Mouse (Mus musculus): ENCODE measurements around the gene Man1b1.

Man1b1 gene

DNA sequence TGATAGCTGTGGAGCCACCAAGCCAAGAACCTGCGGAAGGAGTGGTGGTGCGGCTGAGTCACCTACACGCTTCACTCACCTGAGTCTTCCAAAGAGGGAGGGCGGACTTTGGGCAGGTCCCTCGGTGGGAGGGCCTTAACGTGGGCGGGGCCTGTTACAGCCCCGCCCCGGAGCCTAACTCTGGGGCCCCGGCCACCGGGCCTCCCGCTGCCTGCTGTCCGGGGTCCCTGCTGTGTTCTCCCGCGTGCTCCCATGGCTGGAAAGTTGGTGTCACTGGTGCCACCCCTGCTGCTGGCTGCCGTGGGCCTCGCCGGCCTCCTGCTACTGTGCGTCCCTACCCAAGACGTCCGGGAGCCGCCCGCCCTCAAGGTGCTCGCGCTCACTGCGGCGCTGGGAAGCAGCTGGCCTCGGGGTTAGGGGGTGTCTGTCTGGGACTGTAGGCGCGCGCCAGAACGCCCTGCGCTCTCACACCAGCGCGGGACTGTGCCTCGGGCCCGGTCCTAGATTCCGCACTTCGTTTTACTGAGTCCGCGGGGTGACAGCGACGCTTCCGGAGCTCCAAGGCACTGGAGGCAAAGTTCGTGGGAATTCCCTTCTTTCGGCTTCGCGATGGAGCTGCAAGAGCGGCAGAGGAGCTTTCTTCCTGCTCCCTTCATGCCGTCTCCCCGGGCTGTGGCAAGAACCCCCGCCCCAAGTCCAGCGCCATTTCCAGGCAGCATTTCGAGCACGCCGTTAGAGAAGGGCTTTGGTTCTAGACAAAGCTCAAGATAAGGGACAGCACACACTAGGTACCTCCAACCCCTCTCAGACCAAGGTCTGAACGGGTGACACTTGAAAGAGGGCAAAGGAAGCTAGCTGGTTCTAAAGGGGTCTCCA lies 63.8 kb downstream of the Man1b1 start, which contains the start of gene Entpd2:
Gene Entpd2 (plus strand): TSS at position 154 of the 876 bp plus-strand sequence.
- in situ Hi-C loops (cut with MboI; ENCODE audit: low pct_unique_long_range_greater_than_20kb in 1 of 2, low sequenced_read_pairs in 2 of 2, unreplicated experiment in 1 of 2) = no loop called here

DNA sequence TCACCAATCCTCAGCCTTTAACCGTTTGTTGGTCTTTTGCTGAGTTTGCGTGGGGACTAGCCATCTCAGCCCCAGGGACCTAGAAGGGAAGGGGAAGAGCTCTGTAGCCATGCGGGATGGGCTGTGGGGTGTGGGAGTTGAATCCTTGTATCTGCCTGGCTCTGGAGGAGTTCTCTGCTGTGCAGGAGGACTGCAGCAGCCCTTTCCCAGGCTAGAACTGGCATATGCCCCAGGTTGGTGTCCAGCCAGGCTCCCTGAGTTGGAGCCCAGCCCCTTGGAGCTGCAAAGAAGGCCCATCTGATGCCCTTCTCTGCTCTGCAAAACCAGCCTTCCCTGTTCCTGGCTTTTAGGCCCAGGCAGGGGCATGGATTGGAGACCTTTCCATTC lies 64.5 kb downstream of the Man1b1 start:
- in situ Hi-C loops (cut with MboI; ENCODE audit: low pct_unique_long_range_greater_than_20kb in 1 of 2, low sequenced_read_pairs in 2 of 2, unreplicated experiment in 1 of 2) = no loop called here

DNA sequence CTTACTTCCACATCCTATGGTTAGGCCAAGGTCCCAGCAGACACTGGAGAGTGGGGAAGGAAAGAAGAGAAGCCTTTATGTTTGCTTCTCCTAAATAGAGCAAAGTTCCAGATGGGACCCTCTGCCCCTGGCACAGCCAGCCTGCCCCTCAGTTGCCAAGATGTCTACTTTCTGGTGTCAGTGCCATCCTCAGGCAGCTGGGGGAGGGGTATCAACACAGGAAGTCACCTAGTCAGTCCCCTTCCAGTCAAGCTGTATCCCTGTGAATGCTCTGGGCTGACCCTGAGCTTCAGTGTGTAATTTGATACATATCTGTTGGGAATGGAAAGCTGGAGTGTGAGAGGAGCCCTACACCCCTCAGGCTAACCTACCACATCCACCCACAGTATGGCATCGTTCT lies 64.9 kb downstream of the Man1b1 start:
- in situ Hi-C loops (cut with MboI; ENCODE audit: low pct_unique_long_range_greater_than_20kb in 1 of 2, low sequenced_read_pairs in 2 of 2, unreplicated experiment in 1 of 2) = no loop called here

DNA sequence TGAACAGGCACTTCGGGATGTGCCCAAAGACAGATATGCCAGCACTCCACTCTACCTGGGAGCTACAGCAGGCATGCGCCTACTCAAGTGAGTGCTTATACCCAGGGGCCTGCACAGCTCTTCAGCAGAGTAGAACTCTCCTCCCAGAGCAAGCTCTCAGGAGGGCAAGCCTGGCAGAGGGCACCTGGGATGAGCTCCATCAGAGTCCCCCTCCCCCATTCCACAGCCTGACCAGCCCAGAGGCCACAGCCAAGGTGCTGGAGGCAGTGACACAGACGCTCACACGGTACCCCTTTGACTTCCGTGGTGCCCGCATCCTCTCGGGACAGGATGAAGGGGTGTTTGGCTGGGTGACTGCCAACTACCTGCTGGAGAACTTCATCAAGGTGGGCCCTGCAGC lies 65.9 kb downstream of the Man1b1 start:
- in situ Hi-C loops (cut with MboI; ENCODE audit: low pct_unique_long_range_greater_than_20kb in 1 of 2, low sequenced_read_pairs in 2 of 2, unreplicated experiment in 1 of 2) = no loop called here

DNA sequence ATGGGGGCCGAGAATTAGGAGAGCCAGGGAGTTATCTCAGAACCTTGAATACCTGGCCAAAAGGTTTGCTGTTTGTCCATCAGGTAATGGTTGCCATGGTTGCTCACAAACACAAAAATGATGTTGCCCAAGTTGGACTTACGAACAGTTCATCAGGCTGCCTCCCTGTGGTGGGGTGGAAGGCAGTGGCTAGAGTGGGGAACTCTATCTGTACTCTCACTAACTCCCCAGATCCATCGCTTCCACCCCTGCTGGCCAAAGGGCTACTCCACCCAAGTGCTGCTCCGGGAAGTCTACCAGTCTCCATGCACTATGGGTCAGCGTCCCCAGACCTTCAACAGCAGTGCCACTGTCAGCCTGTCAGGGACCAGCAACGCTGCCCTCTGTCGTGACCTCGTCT lies 66.9 kb downstream of the Man1b1 start, which contains the start of gene Npdc1:
Gene Npdc1 (plus strand): TSS at position 301 of the 400 bp plus-strand sequence.
- in situ Hi-C loops (cut with MboI; ENCODE audit: low pct_unique_long_range_greater_than_20kb in 1 of 2, low sequenced_read_pairs in 2 of 2, unreplicated experiment in 1 of 2) = no loop called here

DNA sequence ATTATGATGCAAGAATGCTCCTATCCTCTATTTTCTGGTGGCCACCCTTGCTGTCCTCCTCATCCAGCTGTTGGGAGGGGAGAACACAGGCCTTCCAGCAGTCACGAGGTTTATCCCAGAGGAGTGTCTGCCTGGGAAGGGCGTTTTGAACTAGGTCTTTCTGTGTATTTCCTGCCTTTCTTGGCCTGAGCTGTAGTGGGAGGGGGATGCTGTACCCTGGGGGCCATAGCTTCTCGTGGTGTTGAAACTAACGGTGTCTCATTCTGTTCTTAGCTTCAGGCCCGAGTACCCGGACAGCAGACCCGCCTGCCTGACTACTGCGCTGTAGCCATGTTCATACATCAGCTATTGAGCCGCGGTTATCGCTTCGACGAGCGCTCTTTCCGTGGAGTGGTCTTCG lies 68.2 kb downstream of the Man1b1 start:
- in situ Hi-C loops (cut with MboI; ENCODE audit: low pct_unique_long_range_greater_than_20kb in 1 of 2, low sequenced_read_pairs in 2 of 2, unreplicated experiment in 1 of 2) = no loop called here

DNA sequence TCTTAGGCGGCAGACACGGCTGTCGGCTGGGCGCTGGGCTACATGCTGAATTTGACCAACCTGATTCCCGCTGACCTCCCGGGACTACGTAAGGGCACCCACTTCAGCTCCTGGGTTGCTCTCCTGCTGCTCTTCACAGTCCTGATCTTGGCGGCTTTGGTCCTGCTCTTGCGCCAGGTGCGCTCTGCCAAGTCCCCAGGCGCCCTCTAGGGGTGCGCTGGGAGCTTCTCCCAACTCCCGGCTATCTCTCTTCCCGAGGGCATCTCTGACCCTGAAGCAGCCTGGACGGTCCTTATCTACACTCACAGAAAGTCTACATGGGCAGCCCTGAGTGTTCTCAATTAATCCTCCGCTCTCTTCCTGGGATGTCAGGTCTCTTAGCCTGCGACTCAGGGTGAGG lies 68.6 kb downstream of the Man1b1 start:
- in situ Hi-C loops (cut with MboI; ENCODE audit: low pct_unique_long_range_greater_than_20kb in 1 of 2, low sequenced_read_pairs in 2 of 2, unreplicated experiment in 1 of 2) = no loop called here
